Mouse (Mus musculus) MEL (cell line): ENCODE measurements around the gene Tppp2. TPM values are rescaled to one million over a fixed set of nuclear protein-coding genes. Genes with fewer than 3 reads are reported as not detected.

ENCODE experiments used
- DNase-seq: peaks from one replicate; pipeline ENCODE4 v3.0.0; 2011; ENCODE audit warnings: low read depth, low spot score
- H3K27ac ChIP-seq: 2 replicates; pipeline ENCODE4 v1.5.1; 2012; ENCODE audit warnings: low read depth, mild to moderate bottlenecking, control low read depth, low read length, moderate library complexity; ENCODE audit not compliant: control insufficient read depth
- H3K27me3 ChIP-seq, 2 experiments: fragments of 150-350 bp in 1 of 2; sonication (generic) in 1 of 2; 2 replicates each; pipeline ENCODE4 v1.6.1; 2012; ENCODE audit warnings: low read length in 2 of 2, mild to moderate bottlenecking in 2 of 2, improper control_type of control experiment in 1 of 2, moderate library complexity in 1 of 2; ENCODE audit not compliant: insufficient read depth in 2 of 2, control insufficient read depth in 1 of 2
- H3K36me3 ChIP-seq, 2 experiments: 2 replicates each; pipeline ENCODE4 v1.6.1; 2012 to 2014; ENCODE audit warnings: low read length in 2 of 2, improper control_type of control experiment in 1 of 2, inconsistent platforms in 1 of 2, mild to moderate bottlenecking in 1 of 2; ENCODE audit not compliant: insufficient read depth in 2 of 2, control insufficient read depth in 1 of 2
- H3K4me1 ChIP-seq, 2 experiments: fragments of 150-350 bp in 1 of 2; sonication (generic) in 1 of 2; 2 replicates each; pipeline ENCODE4 v1.6.1; 2012; ENCODE audit warnings: low read length in 2 of 2, improper control_type of control experiment in 1 of 2, mild to moderate bottlenecking in 1 of 2; ENCODE audit not compliant: insufficient read depth in 2 of 2, control insufficient read depth in 1 of 2
- H3K4me3 ChIP-seq, 2 experiments: fragments of 150-350 bp in 1 of 2; sonication (generic) in 1 of 2; 2 replicates each; pipeline ENCODE4 v1.5.1; 2012; ENCODE audit warnings: low read depth in 2 of 2, low read length in 2 of 2, mild to moderate bottlenecking in 2 of 2, moderate library complexity in 2 of 2, control low read depth in 1 of 2, improper control_type of control experiment in 1 of 2; ENCODE audit not compliant: control insufficient read depth in 1 of 2, insufficient read depth in 1 of 2
- H3K79me2 ChIP-seq: 2 replicates; pipeline ENCODE4 v1.6.1; 2012; ENCODE audit warnings: mild to moderate bottlenecking, low read length, moderate library complexity; ENCODE audit not compliant: control insufficient read depth, poor library complexity, insufficient read depth
- H3K9ac ChIP-seq: 2 replicates; pipeline ENCODE4 v1.6.1; 2012; ENCODE audit warnings: low read depth, mild to moderate bottlenecking, control low read depth, low read length, moderate library complexity; ENCODE audit not compliant: control insufficient read depth, poor library complexity, severe bottlenecking
- H3K9me3 ChIP-seq: fragments of 150-350 bp; sonication (generic); replicated peaks from 2 replicates; pipeline ENCODE4 v1.6.1; 2012; ENCODE audit warnings: mild to moderate bottlenecking, low read length, improper control_type of control experiment, moderate library complexity; ENCODE audit not compliant: insufficient read depth
- CHD2 ChIP-seq: IDR thresholded peaks from 2 replicates; pipeline ENCODE4 v1.6.1; 2011; ENCODE audit warnings: low read length, improper control_type of control experiment
- CTCF ChIP-seq, 3 experiments: IDR thresholded peaks in 2 of 3; conservative IDR thresholded peaks in 1 of 3; 2 replicates each; pipeline ENCODE4 v1.5.1; 2011 to 2012; ENCODE audit warnings: low read length in 3 of 3, low read depth in 2 of 3, mild to moderate bottlenecking in 2 of 3, improper control_type of control experiment in 1 of 3, inconsistent platforms in 1 of 3, mixed read lengths in 1 of 3, moderate library complexity in 1 of 3; ENCODE audit not compliant: control insufficient read depth in 1 of 3, insufficient read depth in 1 of 3, poor library complexity in 1 of 3, severe bottlenecking in 1 of 3
- E2F4 ChIP-seq: IDR thresholded peaks from 2 replicates; pipeline ENCODE4 v1.6.1; 2011; ENCODE audit warnings: low read depth, low read length, improper control_type of control experiment, borderline replicate concordance
- ELF1 ChIP-seq: IDR thresholded peaks from 2 replicates; pipeline ENCODE4 v1.6.1; 2014; ENCODE audit warnings: low read depth, mild to moderate bottlenecking, inconsistent platforms, low read length, improper control_type of control experiment, moderate library complexity
- EP300 ChIP-seq, 2 experiments: IDR thresholded peaks; 2 replicates each; pipeline ENCODE4 v1.6.1; 2011; ENCODE audit warnings: improper control_type of control experiment in 2 of 2, low read length in 2 of 2, low read depth in 1 of 2, mild to moderate bottlenecking in 1 of 2
- ETS1 ChIP-seq: IDR thresholded peaks from 2 replicates; pipeline ENCODE4 v1.6.1; 2012; ENCODE audit warnings: low read depth, mild to moderate bottlenecking, inconsistent platforms, low read length, improper control_type of control experiment, moderate library complexity
- GABPA ChIP-seq: IDR thresholded peaks from 2 replicates; pipeline ENCODE4 v1.6.1; 2012; ENCODE audit warnings: low read depth, mild to moderate bottlenecking, inconsistent platforms, low read length, improper control_type of control experiment, moderate library complexity
- HCFC1 ChIP-seq: IDR thresholded peaks from 2 replicates; pipeline ENCODE4 v1.6.1; 2012; ENCODE audit warnings: low read depth, mild to moderate bottlenecking, inconsistent platforms, low read length, improper control_type of control experiment, moderate library complexity
- MAFK ChIP-seq: IDR thresholded peaks from 2 replicates; pipeline ENCODE4 v1.6.1; 2011; ENCODE audit warnings: low read depth, mild to moderate bottlenecking, low read length, improper control_type of control experiment, borderline replicate concordance
- MAX ChIP-seq: IDR thresholded peaks from 2 replicates; pipeline ENCODE4 v1.6.1; 2011; ENCODE audit warnings: low read length, improper control_type of control experiment
- MYB ChIP-seq: IDR thresholded peaks from 2 replicates; pipeline ENCODE4 v1.6.1; 2011; ENCODE audit warnings: mild to moderate bottlenecking, low read depth, low read length, improper control_type of control experiment
- POLR2A ChIP-seq, 2 experiments: IDR thresholded peaks; 2 replicates each; pipeline ENCODE4 v1.6.1; 2011 to 2012; ENCODE audit warnings: low read length in 2 of 2, mild to moderate bottlenecking in 2 of 2, control low read depth in 1 of 2, improper control_type of control experiment in 1 of 2, low read depth in 1 of 2, moderate library complexity in 1 of 2; ENCODE audit not compliant: control insufficient read depth in 1 of 2, insufficient read depth in 1 of 2, poor library complexity in 1 of 2
- POLR2AphosphoS2 ChIP-seq: IDR thresholded peaks from 2 replicates; pipeline ENCODE4 v1.6.1; 2011; ENCODE audit warnings: low read length, improper control_type of control experiment
- POLR2AphosphoS5 ChIP-seq: IDR thresholded peaks from 2 replicates; pipeline ENCODE4 v1.6.1; 2012; ENCODE audit warnings: low read depth, borderline replicate concordance, mild to moderate bottlenecking, inconsistent platforms, low read length, moderate library complexity, mixed read lengths
- RAD21 ChIP-seq: IDR thresholded peaks from 2 replicates; pipeline ENCODE4 v1.6.1; 2011; ENCODE audit warnings: mild to moderate bottlenecking, low read depth, low read length, improper control_type of control experiment
- RCOR1 ChIP-seq: IDR thresholded peaks from 2 replicates; pipeline ENCODE4 v1.6.1; 2012; ENCODE audit warnings: low read depth, mild to moderate bottlenecking, inconsistent platforms, low read length, improper control_type of control experiment
- SIN3A ChIP-seq: IDR thresholded peaks from 2 replicates; pipeline ENCODE4 v1.6.1; 2012; ENCODE audit warnings: low read length, improper control_type of control experiment, inconsistent platforms
- SMC3 ChIP-seq: IDR thresholded peaks from 2 replicates; pipeline ENCODE4 v1.6.1; 2011; ENCODE audit warnings: low read depth, low read length, improper control_type of control experiment
- TAL1 ChIP-seq: IDR thresholded peaks from 2 replicates; pipeline ENCODE4 v1.6.1; 2012; ENCODE audit warnings: mild to moderate bottlenecking, inconsistent platforms, low read length, moderate library complexity, mixed read lengths
- TBP ChIP-seq: IDR thresholded peaks from 2 replicates; pipeline ENCODE4 v1.8.0; 2011; ENCODE audit warnings: low read depth, low read length, improper control_type of control experiment
- TCF12 ChIP-seq: IDR thresholded peaks from 2 replicates; pipeline ENCODE4 v1.6.1; 2014; ENCODE audit warnings: low read depth, mild to moderate bottlenecking, inconsistent platforms, low read length, improper control_type of control experiment, moderate library complexity
- USF1 ChIP-seq: IDR thresholded peaks from 2 replicates; pipeline ENCODE4 v1.6.1; 2014; ENCODE audit warnings: low read depth, mild to moderate bottlenecking, inconsistent platforms, low read length, improper control_type of control experiment, moderate library complexity
- USF2 ChIP-seq, 2 experiments: IDR thresholded peaks; 2 replicates each; pipeline ENCODE4 v1.6.1; 2011 to 2012; ENCODE audit warnings: improper control_type of control experiment in 2 of 2, low read length in 2 of 2, borderline replicate concordance in 1 of 2, inconsistent platforms in 1 of 2, low read depth in 1 of 2, mild to moderate bottlenecking in 1 of 2; ENCODE audit not compliant: insufficient read depth in 1 of 2
- ZC3H11A ChIP-seq: IDR thresholded peaks from 2 replicates; pipeline ENCODE4 v1.6.1; 2012; ENCODE audit warnings: low read depth, mild to moderate bottlenecking, inconsistent platforms, low read length, improper control_type of control experiment
- ZMIZ1 ChIP-seq: IDR thresholded peaks from 2 replicates; pipeline ENCODE4 v1.6.1; 2012; ENCODE audit warnings: low read depth, mild to moderate bottlenecking, inconsistent platforms, low read length, improper control_type of control experiment, moderate library complexity
- polyA plus RNA-seq, 2 experiments: library from polyadenylated mRNA; stranded (reverse) in 1 of 2; unstranded in 1 of 2; fragments of >175 nt in 1 of 2; fragments of >200 nt in 1 of 2; gene quantifications; 2 replicates each; pipeline versions ENCODE4 v1.2.1 to v1.2.4; 2012; ENCODE audit warnings: low replicate concordance in 2 of 2, low read depth in 1 of 2; ENCODE audit not compliant: insufficient read length in 2 of 2, insufficient read depth in 1 of 2, missing spikeins in 1 of 2
- total RNA-seq: library from RNA; depleted of rRNA; stranded (reverse); fragments of 300-350 nt; gene quantifications from 2 replicates; pipeline ENCODE4 v1.2.3, GENCODE M21; 2012

The Tppp2 gene
- total and polyA plus RNA-seq, 3 experiments, result not detected

GRCm38 (mm10) chr14:51913960-51914762 is 4.1 kb upstream of the Tppp2 start, which contains the start of gene Ndrg2:
Gene Ndrg2 (minus strand): TSS chr14:51914158.
- H3K4me1 ChIP-seq, result peaks cover 2 to 9% of the 10 kb centered on the region in 2 experiments
- no peaks in the 10 kb centered on the region for H3K9me3 ChIP-seq
- H3K4me3 ChIP-seq, result peak within 1 kb of the TSS; percentile 70 to 97
- no peak within 1 kb of the TSS for H3K27ac ChIP-seq
- H3K36me3 ChIP-seq, result peaks cover 0 to 5% of the 10 kb centered on the region in 2 experiments; a peak in 2 of 4 replicates
- DNase-seq, result peak; percentile 39
- peak within 1 kb of the TSS; percentile 54 for H3K9ac ChIP-seq
- TF ChIP-seq MYB, result no peak
- TF ChIP-seq ELF1, result no peak
- TF ChIP-seq RAD21, result no peak
- TF ChIP-seq POLR2AphosphoS2, result no peak
- TF ChIP-seq POLR2AphosphoS5, result no peak
- TF ChIP-seq ZC3H11A, result no peak
- no peak for TF ChIP-seq POLR2A (IDR thresholded peaks at IDR 0.05; ENCODE audit: control insufficient read depth in 1 of 2, insufficient read depth in 1 of 2, low read depth in 1 of 2, low read length in 2 of 2, poor library complexity in 1 of 2)
- no peak for TF ChIP-seq MAFK
- no peak for TF ChIP-seq TAL1
- TF ChIP-seq RCOR1, result no peak
- TF ChIP-seq SMC3, result no peak
- no peak for TF ChIP-seq CTCF (IDR thresholded peaks at IDR 0.05 in 2 of 3, conservative IDR thresholded peaks at IDR 0.05 in 1 of 3; ENCODE audit: control insufficient read depth in 1 of 3, insufficient read depth in 1 of 3, low read depth in 2 of 3, low read length in 3 of 3, poor library complexity in 1 of 3, severe bottlenecking in 1 of 3)
- TF ChIP-seq MAX, result no peak
- no peak for TF ChIP-seq E2F4
- TF ChIP-seq USF2 (IDR thresholded peaks at IDR 0.05; ENCODE audit: borderline replicate concordance in 1 of 2, insufficient read depth in 1 of 2, low read depth in 1 of 2, low read length in 2 of 2), result no peak
- no peaks in the 10 kb centered on the region for H3K27me3 ChIP-seq
- H3K79me2 ChIP-seq, result no peaks in the 10 kb centered on the region

GRCm38 (mm10) chr14:51915030-51915429 is 3.2 kb upstream of the Tppp2 start:
- TF ChIP-seq TBP (0 out of 2 replicates have a peak, but pooled peaks have one; percentile 15), GABPA (no peak), HCFC1 (no peak), RAD21 (no peak), ETS1 (no peak), CTCF (IDR thresholded peaks at IDR 0.05 in 2 of 3, conservative IDR thresholded peaks at IDR 0.05 in 1 of 3; ENCODE audit: control insufficient read depth in 1 of 3, insufficient read depth in 1 of 3, low read depth in 2 of 3, low read length in 3 of 3, poor library complexity in 1 of 3, severe bottlenecking in 1 of 3) (no peak), EP300 (IDR thresholded peaks at IDR 0.05; ENCODE audit: low read depth in 1 of 2, low read length in 2 of 2) (peak in 1 of 2 experiments; percentile 10; a peak in 1 of 4 replicates), TCF12 (no peak), USF1 (no peak), TAL1 (no peak), ELF1 (no peak), CHD2 (no peak), ZMIZ1 (no peak), SIN3A (no peak)
- Histone ChIP-seq H3K4me1 (peaks cover 2 to 9% of the 10 kb centered on the region in 2 experiments), H3K79me2 (no peaks in the 10 kb centered on the region), H3K36me3 (peaks cover 0 to 5% of the 10 kb centered on the region in 2 experiments; a peak in 2 of 4 replicates), H3K27ac (no peak overlapping the region), H3K9ac (no peak overlapping the region), H3K9me3 (no peaks in the 10 kb centered on the region), H3K27me3 (no peaks in the 10 kb centered on the region), H3K4me3 (no peak overlapping the region)
- peak; percentile 46 for DNase-seq
